Mouse (Mus musculus) liver, embryonic 13.5 days (tissue): Measurements from ENCODE around the gene Fam83d. TPM values are rescaled to one million over a fixed set of nuclear protein-coding genes. Genes with fewer than 3 reads are reported as not detected.

Experiments
- ATAC-seq: fragments of 200-750 bp; cut with Nextera tagmentation; 2 replicates; pipeline ENCODE4 v1.8.0; 2017; ENCODE audit warnings: low read depth, mild to moderate bottlenecking, moderate number of reproducible peaks, moderate library complexity
- DNase-seq: peaks from one replicate; pipeline ENCODE4 v3.0.0; 2022
- H3K27ac ChIP-seq: fragments of 300-500 bp; sonication (generic); 2 replicates; pipeline ENCODE4 v1.5.1; 2015; ENCODE audit warnings: moderate library complexity, mild to moderate bottlenecking, inconsistent platforms
- H3K27me3 ChIP-seq: fragments of 300-500 bp; sonication (generic); 2 replicates; pipeline ENCODE4 v1.6.1; 2015; ENCODE audit warnings: mild to moderate bottlenecking, inconsistent platforms
- H3K36me3 ChIP-seq: fragments of 300-500 bp; sonication (generic); 2 replicates; pipeline ENCODE4 v1.6.1; 2015; ENCODE audit warnings: mild to moderate bottlenecking, inconsistent platforms
- H3K4me1 ChIP-seq: fragments of 300-500 bp; sonication (generic); replicated peaks from 2 replicates; pipeline ENCODE4 v1.6.1; 2015; ENCODE audit warnings: inconsistent platforms
- H3K4me2 ChIP-seq: fragments of 300-500 bp; sonication (generic); 2 replicates; pipeline ENCODE4 v1.6.1; 2015; ENCODE audit warnings: inconsistent platforms, mild to moderate bottlenecking, moderate library complexity
- H3K4me3 ChIP-seq: fragments of 300-500 bp; sonication (generic); replicated peaks from 2 replicates; pipeline ENCODE4 v1.5.1; 2015; ENCODE audit warnings: mild to moderate bottlenecking, inconsistent platforms
- H3K9ac ChIP-seq: fragments of 300-500 bp; sonication (generic); 2 replicates; pipeline ENCODE4 v1.6.1; 2015; ENCODE audit warnings: mild to moderate bottlenecking, inconsistent platforms
- H3K9me3 ChIP-seq: fragments of 300-500 bp; sonication (generic); replicated peaks from 2 replicates; pipeline ENCODE4 v1.6.1; 2016; ENCODE audit warnings: inconsistent platforms
- WGBS: fragments of 180-500 bp; shearing (Covaris S2); methylation state at CpG from one replicate; pipeline ENCODE4 v1.1.7; 2015; ENCODE audit not compliant: insufficient replicate concordance; 5-methylcytosine and 5-hydroxymethylcytosine counted together
- polyA plus RNA-seq: library from polyadenylated mRNA; unstranded; fragments of >200 nt; fragmentation: Nextera tagmentation; extraction: Ambion mirVana; gene quantifications from 2 replicates; pipeline ENCODE4 v1.2.1, GENCODE M21; 2015

Fam83d gene
- polyA plus RNA-seq, 1 experiment from 2014 or later = 15.7 TPM

DNA sequence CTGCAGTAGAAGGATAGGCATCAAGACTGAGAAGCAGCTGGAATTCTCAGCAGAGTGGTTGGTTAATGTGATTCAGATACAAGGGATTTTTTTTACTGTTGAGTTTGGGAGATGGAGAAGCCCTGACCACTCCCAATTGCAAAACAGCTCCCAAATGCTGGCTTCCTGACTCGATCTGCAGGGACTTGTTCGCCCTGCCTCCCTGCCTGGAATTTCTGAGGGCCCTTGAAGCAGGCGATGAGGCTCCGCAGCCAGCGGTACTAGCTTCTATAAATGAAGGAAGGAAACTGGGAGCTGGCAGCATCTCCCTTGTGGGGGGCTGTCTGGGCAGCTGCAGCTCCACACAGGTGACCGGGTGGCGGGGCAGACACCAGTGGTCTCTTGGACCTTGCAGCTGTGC, 10.5 kb downstream of the Fam83d start:
- Histone ChIP-seq H3K27me3 (no peaks in the 10 kb centered on the region), H3K9me3 (no peaks in the 10 kb centered on the region), H3K4me2 (no peak overlapping the region), H3K4me3 (no peak overlapping the region), H3K9ac (no peak overlapping the region), H3K27ac (no peak overlapping the region), H3K4me1 (peaks cover 35% of the 10 kb centered on the region), H3K36me3 (peaks cover 90% of the 10 kb centered on the region)
- ATAC-seq (no peak), DNase-seq (no peak)
- 85% methylated on average over 7 of the region's 7 CpGs for WGBS

- 95% methylated on average over 7 of the region's 7 CpGs for WGBS
- Histone ChIP-seq H3K27ac (no peak overlapping the region), H3K4me1 (peaks cover 19% of the 10 kb centered on the region), H3K36me3 (peaks cover 97% of the 10 kb centered on the region), H3K9ac (no peak overlapping the region), H3K9me3 (no peaks in the 10 kb centered on the region), H3K4me2 (no peak overlapping the region), H3K27me3 (no peaks in the 10 kb centered on the region), H3K4me3 (no peak overlapping the region)
- ATAC-seq (no peak), DNase-seq (no peak)
These were observed 13.2 kb downstream of the Fam83d start for GRCm38 (mm10) chr2:158781126-158781525.

DNA sequence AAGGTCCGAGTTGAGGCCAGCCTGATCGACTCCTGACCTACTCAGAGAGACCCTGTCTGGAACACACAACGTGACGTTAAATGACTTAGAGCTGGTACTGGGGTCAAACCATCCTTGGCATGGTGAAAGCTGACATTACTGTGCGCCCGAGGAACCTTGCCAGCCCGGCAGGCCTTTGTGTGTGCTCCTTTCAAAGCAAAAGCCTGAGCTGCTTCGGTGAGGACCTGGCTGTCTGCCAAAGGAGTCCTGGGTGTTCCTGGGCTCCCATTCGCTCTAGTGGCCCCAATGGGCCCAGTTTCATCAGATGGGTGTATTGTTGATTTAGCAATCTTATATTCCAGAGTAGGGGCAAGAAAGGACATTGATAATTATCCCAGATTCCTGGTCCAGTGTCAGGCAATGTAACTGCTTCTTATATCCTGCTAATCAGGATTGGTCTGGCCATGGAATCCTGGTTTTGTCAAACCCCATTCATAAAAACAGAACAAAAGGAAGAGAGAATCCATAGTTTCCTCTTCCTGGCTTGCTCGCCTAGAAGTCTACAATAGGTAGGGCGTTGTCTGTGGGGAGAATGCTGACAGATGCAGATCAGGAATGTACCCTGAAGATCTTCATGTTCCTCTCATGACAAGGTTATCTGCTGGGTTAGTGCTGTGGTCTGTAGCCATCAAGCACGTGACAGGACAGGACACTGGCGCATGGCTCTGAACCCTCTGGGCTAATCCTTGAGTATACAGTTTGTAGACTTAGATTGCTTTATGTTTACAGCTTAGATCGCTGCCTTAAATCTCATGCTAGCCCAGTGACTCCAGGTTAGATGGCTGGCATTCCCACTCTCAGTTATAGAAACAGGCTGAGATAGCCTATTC, 19.3 kb downstream of the Fam83d start:
- Histone ChIP-seq H3K27ac (no peak overlapping the region), H3K27me3 (no peaks in the 10 kb centered on the region), H3K9ac (no peak overlapping the region), H3K4me3 (no peak overlapping the region), H3K4me1 (no peaks in the 10 kb centered on the region), H3K36me3 (peaks cover 46% of the 10 kb centered on the region), H3K4me2 (no peak overlapping the region), H3K9me3 (no peaks in the 10 kb centered on the region)
- WGBS = 80% methylated on average over 14 of the region's 14 CpGs
- DNase-seq (no peak), ATAC-seq (peak; percentile 29; the same call in 1 of the 2 replicates)

GRCm38 (mm10) chr2:158794494-158795004, 26.7 kb downstream of the Fam83d start, which contains the start of gene Dhx35:
Gene Dhx35 (plus strand): TSS chr2:158794807.
- Histone ChIP-seq H3K9ac (peak within 1 kb of the TSS; percentile 81), H3K27ac (peak within 1 kb of the TSS; percentile 83), H3K4me2 (peak within 1 kb of the TSS; percentile 73), H3K27me3 (no peaks in the 10 kb centered on the region), H3K4me1 (peaks cover 24% of the 10 kb centered on the region), H3K4me3 (peak within 1 kb of the TSS; percentile 87), H3K9me3 (no peaks in the 10 kb centered on the region), H3K36me3 (peaks cover 1% of the 10 kb centered on the region)
- DNase-seq = peak; percentile 91
- ATAC-seq = peak; percentile 98
- under 1% methylated on average over 33 of the region's 33 CpGs for WGBS

- ATAC-seq (no peak), DNase-seq (no peak)
- Histone ChIP-seq H3K36me3 (peaks cover 6% of the 10 kb centered on the region), H3K9ac (peak overlapping the region; percentile 81), H3K27ac (peak overlapping the region; percentile 78), H3K4me1 (peaks cover 24% of the 10 kb centered on the region), H3K4me2 (peak overlapping the region; percentile 73), H3K27me3 (no peaks in the 10 kb centered on the region), H3K9me3 (no peaks in the 10 kb centered on the region), H3K4me3 (peak overlapping the region; percentile 87)
- WGBS = 10% methylated on average over 15 of the region's 15 CpGs
These were observed 27.1 kb downstream of the Fam83d start for GRCm38 (mm10) chr2:158795043-158795442.

GRCm38 (mm10) chr2:158795875-158796274, 28.0 kb downstream of the Fam83d start:
- no peaks in the 10 kb centered on the region for H3K27me3 ChIP-seq
- peak overlapping the region; percentile 73; the same call in 1 of the 2 replicates for H3K4me2 ChIP-seq
- peak overlapping the region; percentile 87; the same call in 1 of the 2 replicates for H3K4me3 ChIP-seq
- H3K4me1 ChIP-seq = peaks cover 24% of the 10 kb centered on the region
- ATAC-seq = no peak
- no peak overlapping the region for H3K9ac ChIP-seq
- no peak for DNase-seq
- WGBS = 64% methylated on average over 2 of the region's 2 CpGs
- no peak overlapping the region for H3K27ac ChIP-seq
- peaks cover 14% of the 10 kb centered on the region for H3K36me3 ChIP-seq
- no peaks in the 10 kb centered on the region for H3K9me3 ChIP-seq

DNA sequence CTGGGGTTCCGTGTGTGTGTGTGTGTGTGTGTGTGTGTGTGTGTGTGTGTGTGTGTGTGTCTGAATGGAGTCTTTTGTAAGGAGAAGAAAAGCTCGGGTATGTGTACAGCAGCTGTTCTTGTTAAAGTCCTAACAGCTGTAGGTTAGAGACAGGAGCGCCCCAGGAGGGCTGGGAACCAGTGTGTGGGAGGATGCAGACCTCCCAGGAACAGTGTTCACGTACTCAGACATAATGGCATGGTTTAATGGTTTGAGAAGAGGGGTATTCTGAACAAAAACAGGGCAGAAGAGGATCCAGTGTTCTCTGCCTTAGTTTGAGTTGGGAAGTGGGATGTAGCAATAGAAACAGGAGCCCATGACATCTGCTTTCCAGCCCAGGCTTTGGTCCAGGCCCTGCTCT, 31.4 kb downstream of the Fam83d start:
- no peak for ATAC-seq
- DNase-seq = no peak
- WGBS = 81% methylated on average over 4 of the region's 4 CpGs

DNA sequence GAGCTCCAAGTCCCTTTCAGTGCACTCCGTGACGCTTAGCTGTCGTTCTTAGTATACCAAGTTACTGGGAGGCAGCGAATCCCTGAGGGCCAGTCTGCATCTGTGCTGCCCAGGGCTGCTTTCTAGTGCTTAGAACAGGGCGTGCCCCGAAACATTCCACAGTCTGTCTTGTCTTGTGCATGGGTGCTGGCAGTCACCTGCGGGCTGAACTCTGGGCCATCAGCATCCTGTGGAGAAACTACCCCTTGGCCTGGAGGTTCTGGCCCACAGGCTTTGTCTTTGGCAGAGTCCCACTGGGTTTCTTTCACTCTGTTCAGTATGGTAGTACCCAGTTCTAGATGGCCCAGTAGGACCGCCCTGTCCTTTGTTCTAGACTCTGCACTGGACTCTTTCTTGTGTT, 32.9 kb downstream of the Fam83d start:
- Histone ChIP-seq H3K4me2 (no peak overlapping the region), H3K36me3 (peaks cover 43% of the 10 kb centered on the region), H3K9ac (no peak overlapping the region), H3K4me3 (no peak overlapping the region), H3K9me3 (no peaks in the 10 kb centered on the region), H3K27ac (no peak overlapping the region), H3K27me3 (no peaks in the 10 kb centered on the region), H3K4me1 (peaks cover 4% of the 10 kb centered on the region)
- DNase-seq (no peak), ATAC-seq (no peak)
- WGBS = 91% methylated on average over 8 of the region's 8 CpGs

More for the DNA sequence above, 31.4 kb downstream of the Fam83d start:
- Histone ChIP-seq H3K4me2 (no peak overlapping the region), H3K4me1 (peaks cover 14% of the 10 kb centered on the region), H3K27ac (no peak overlapping the region), H3K4me3 (no peak overlapping the region), H3K36me3 (peaks cover 40% of the 10 kb centered on the region), H3K9ac (no peak overlapping the region), H3K27me3 (no peaks in the 10 kb centered on the region), H3K9me3 (no peaks in the 10 kb centered on the region)

DNA sequence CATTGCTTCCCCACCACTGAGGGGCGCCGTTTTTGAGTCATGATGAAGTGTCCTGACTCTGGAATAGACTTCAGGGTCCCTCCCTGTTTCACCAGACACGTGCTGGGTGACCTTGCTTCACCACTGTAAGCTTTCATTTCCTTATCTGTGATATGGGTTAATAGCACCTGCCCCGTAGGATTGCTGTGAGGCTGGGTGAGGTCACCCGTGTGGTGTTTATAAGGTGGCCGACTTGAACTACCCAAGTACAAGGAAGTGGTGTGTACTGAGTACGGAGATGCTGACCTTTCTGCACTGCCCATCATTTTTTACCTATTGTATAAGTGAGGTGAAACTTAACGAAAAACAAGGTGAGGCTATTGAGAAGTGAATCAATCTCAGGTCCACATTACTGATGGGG, 35.7 kb downstream of the Fam83d start:
- H3K4me3 ChIP-seq = no peak overlapping the region
- no peaks in the 10 kb centered on the region for H3K4me1 ChIP-seq
- no peak for ATAC-seq
- H3K36me3 ChIP-seq = peaks cover 55% of the 10 kb centered on the region
- no peak overlapping the region for H3K9ac ChIP-seq
- H3K9me3 ChIP-seq = no peaks in the 10 kb centered on the region
- H3K27ac ChIP-seq = no peak overlapping the region
- DNase-seq = no peak
- WGBS = 73% methylated on average over 8 of the region's 8 CpGs
- no peak overlapping the region for H3K4me2 ChIP-seq
- no peaks in the 10 kb centered on the region for H3K27me3 ChIP-seq

DNA sequence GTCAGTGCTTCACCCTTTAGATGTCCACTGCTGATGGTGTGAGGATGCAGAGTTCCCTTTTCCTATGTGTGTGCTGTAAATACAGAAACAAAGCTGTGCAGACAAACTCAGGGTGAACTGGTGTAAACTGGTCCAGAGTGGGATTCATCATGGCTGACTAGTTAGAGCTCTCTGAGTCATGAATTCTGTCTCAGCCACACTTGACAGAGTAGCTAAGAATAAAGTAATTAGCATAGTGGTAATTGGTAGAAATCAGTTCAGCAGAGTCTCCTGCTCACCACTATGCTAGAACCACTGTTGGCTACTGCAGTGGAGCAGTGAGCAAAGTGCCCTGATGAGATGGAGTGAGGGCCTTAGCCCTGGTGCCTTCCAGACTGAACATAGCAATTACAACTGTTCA, 47.8 kb downstream of the Fam83d start:
- Histone ChIP-seq H3K4me1 (0 out of 2 replicates have a peak, but pooled peaks cover 3% of the 10 kb centered on the region), H3K9ac (no peak overlapping the region), H3K27ac (no peak overlapping the region), H3K27me3 (no peaks in the 10 kb centered on the region), H3K9me3 (no peaks in the 10 kb centered on the region), H3K4me2 (no peak overlapping the region), H3K36me3 (peaks cover 44% of the 10 kb centered on the region), H3K4me3 (no peak overlapping the region)
- DNase-seq (no peak), ATAC-seq (no peak)

GRCm38 (mm10) chr2:158816239-158816638, 48.3 kb downstream of the Fam83d start:
- Histone ChIP-seq H3K9me3 (no peaks in the 10 kb centered on the region), H3K4me1 (0 out of 2 replicates have a peak, but pooled peaks cover 3% of the 10 kb centered on the region), H3K27me3 (no peaks in the 10 kb centered on the region), H3K4me3 (no peak overlapping the region), H3K9ac (no peak overlapping the region), H3K27ac (no peak overlapping the region), H3K4me2 (no peak overlapping the region), H3K36me3 (peaks cover 45% of the 10 kb centered on the region)
- ATAC-seq = no peak
- 73% methylated on average over 4 of the region's 4 CpGs for WGBS
- DNase-seq = no peak
